Mouse (Mus musculus) erythroblast, embryonic 14.5 days (primary cell): ENCODE measurements around the gene Snx14.

Experiments used
- GATA1 ChIP-seq: IDR thresholded peaks from 2 replicates; pipeline ENCODE4 v1.6.1; 2012; ENCODE audit warnings: low read length, inconsistent platforms, mixed read lengths
- TAL1 ChIP-seq: IDR thresholded peaks from 3 replicates; pipeline ENCODE4 v1.6.1; 2012; ENCODE audit warnings: low read length, inconsistent platforms, mixed read lengths

- TF ChIP-seq GATA1: no peak
- no peak for TF ChIP-seq TAL1
Measured at GRCm38 (mm10) chr9:88480120-88480519, 41.4 kb upstream of the Snx14 start.
